Mouse (Mus musculus): ENCODE measurements at regions not wholly inside any gene's neighbourhood (a gene's known extent, or its start where the extent isn't known, plus 50 kb on each side); places are given as distances from the start of the nearest gene placed in this dataset.
A peak's percentile ranks its signal among the peaks of the same experiment; 100 is the strongest.

DNA sequence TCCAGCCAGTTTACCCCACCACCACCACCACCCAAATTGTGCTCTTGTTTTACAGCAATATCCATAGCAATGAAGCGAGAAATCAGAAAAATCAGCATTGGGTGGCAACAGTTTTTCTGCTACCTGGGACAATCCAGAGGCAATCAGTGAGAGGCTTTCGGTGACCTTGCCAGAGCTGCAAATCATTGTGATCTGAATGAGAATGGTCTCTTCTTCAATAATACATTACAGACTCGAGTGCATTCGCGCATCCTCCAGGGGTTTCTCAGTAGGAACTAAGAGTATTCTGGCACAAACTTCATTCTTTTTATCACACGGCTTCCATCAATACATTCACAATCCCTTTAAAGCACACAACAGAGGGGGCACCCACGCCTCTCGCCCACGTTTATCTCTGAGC is 91.2 kb downstream of the Srek1 start:
- DNase-seq = no peak

- DNase-seq = no peak
These were observed 93.7 kb downstream of the Srek1 start for GRCm38 (mm10) chr13:103680740-103681139.

- no peak for DNase-seq
These were observed 94.4 kb downstream of the Srek1 start for GRCm38 (mm10) chr13:103680052-103680451.

- no peak for DNase-seq
These were observed 97.6 kb downstream of the Srek1 start for GRCm38 (mm10) chr13:103676831-103677230.

DNA sequence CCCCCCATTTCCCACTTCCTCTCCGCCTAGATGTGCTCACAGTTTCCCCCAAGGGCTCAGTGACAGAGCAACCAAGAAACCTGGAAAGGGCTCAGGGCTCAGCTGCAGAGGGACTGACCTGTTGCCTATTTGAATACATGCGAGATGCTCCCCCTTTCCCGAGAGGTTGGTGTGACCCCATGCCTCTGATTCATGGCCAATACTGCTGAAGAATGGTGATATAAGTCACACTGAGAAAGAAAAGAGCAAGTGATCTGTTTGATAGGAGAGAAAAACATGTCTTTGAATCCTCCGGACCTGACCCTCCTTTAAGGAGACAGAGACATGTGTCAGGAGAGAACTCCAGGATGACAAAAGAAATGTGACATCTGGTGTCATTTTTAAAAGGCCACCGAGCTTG is 98.2 kb downstream of the Srek1 start:
- DNase-seq = no peak

- no peak for DNase-seq
These were observed 103.8 kb downstream of the Srek1 start for GRCm38 (mm10) chr13:103670611-103671010.

GRCm38 (mm10) chr13:103669856-103670255 is 104.6 kb downstream of the Srek1 start:
- no peak for DNase-seq

- no peak for DNase-seq
These were observed 106.7 kb downstream of the Srek1 start for GRCm38 (mm10) chr13:103667749-103668148.

DNA sequence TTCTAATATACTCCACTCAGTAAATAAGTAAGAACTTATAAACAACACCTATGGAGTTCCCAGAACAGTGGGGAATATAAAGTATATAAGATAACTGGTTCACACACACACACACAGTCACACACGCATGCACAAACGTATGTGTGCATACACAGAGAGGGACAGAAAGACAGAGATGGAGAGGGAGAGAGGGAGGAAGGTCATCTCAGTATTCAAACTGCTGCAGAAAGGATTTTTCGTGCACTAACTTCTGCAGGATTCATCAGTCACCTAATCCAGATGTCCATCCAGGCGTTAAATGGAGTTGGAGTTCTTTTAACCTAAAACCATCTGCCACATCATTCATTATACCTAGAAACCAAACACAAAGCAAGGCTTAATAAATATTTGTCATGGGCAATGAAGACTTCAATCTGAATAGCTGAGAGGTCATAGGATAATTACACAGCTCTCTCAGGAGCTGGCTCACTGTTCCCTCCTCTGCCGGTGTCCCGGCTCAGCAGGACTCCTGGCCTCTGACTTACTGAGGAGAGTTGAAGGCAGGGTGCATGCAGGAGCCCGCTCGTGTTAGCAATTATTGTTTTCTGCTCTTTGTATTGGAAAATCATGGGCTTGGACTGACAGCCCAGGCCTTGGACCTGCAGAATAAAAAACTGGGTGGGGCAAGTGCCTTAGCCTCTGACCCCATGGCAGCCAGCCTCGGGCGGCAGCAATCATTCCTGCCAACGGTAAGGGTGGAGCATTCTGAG is 114.0 kb downstream of the Srek1 start:
- DNase-seq = no peak

- DNase-seq = no peak
These were observed 118.4 kb downstream of the Srek1 start for GRCm38 (mm10) chr13:103655966-103656365.

- DNase-seq = no peak
These were observed 121.2 kb downstream of the Srek1 start for GRCm38 (mm10) chr13:103653216-103653615.

- DNase-seq = no peak
These were observed 125.0 kb downstream of the Srek1 start for GRCm38 (mm10) chr13:103649383-103649782.

- no peak for DNase-seq
These were observed 126.4 kb downstream of the Srek1 start for GRCm38 (mm10) chr13:103648016-103648415.

GRCm38 (mm10) chr13:103646035-103646434 is 128.4 kb downstream of the Srek1 start:
- DNase-seq = peak in 1 of 2 experiments; percentile 26

- DNase-seq = peak; percentile 52 to 62
These were observed 130.2 kb downstream of the Srek1 start for GRCm38 (mm10) chr13:103643993-103644722.

DNA sequence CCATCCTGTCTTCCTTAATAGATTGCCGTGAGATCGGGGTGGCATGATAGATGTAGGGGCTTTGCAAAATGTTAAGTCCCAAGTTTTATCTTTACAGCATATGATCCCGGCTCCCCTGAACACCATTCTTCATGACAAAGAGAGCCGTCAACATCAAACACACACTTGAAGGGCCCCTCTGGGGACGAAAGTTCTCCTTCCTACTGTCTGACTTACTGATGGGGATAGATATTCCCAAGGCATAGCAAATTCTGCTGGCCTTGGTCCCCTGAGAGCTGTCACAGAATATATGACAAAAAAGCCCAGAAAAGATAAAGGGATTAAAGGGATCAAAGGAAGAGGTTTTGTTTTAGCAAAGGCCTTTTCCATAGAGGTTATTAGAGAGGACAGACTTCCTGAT is 130.9 kb downstream of the Srek1 start:
- no peak for DNase-seq

GRCm38 (mm10) chr13:103642542-103643375 is 131.6 kb downstream of the Srek1 start:
- DNase-seq = no peak

- DNase-seq = no peak
These were observed 136.4 kb downstream of the Srek1 start for GRCm38 (mm10) chr13:103638038-103638437.

DNA sequence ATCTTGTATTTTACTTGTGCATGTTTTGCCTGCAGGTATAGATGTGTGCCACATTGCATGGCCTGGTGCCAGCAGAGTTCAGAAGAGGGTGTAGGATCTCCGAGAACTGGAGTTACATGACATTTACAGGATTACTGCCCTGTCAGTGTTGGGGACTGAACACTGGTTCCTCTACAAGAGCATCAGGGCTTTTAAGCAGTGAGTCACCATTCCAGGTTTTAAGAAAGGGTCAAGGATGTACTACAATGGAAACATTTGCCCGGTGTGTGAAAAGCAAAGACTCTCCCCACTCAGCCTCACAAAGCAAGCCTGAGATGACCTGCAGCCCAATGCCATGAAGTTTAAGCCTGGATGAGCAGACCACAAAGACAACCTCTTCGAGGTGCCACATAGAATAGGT is 137.0 kb downstream of the Srek1 start:
- no peak for DNase-seq

DNA sequence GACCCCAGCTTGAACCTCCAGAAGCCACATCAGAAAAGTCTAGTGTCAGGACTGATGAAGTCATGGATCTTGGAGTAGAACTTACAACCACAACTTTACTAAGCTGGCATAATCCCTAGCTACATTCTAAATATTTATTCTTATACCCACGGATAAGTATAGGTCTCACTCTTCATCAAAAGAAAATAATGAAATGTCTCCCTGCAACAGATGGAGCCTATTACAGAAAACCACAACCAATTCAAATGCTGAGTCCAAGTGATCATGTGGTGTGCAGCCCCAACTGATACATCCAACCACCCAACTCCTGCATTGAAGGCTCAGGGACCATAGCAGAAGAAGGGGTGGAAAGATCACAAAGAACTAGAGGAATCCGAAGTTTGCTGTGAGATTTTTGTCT is 137.8 kb downstream of the Srek1 start:
- no peak for DNase-seq

DNA sequence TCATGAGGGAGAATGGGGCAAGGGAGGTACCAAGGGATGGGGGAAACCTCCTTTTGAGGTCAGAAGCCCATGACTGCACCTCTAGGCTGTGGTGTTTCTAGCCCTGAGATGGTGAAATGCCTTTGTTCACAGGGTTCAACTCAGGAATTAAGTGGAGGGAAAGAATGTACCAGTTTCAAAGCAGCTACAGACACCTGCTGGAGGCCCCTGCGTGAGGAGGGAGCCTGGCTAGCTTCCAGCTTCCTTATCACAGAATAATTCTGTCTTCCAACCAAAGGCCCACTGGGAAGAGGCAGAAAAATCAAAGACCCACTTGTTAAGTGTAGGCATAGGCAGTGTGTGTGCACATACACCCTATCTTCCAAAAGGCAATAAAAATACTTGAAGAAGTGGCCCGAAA is 150.6 kb downstream of the Srek1 start:
- no peak for DNase-seq

- no peak for DNase-seq
These were observed 151.1 kb downstream of the Srek1 start for GRCm38 (mm10) chr13:103623319-103623718.

- DNase-seq = no peak
These were observed 152.1 kb downstream of the Srek1 start for GRCm38 (mm10) chr13:103622324-103622723.

All from kidney, adult 8-10 months (tissue).